Mouse (Mus musculus) olfactory bulb, adult 2 months (tissue): ENCODE results near the gene Kank2.

Experiments used
- CTCF ChIP-seq: fragments of 200-500 bp; IDR thresholded peaks from 2 replicates; pipeline ENCODE4 v1.5.1; 2012; ENCODE audit warnings: low read depth, mild to moderate bottlenecking, low read length, moderate library complexity; ENCODE audit not compliant: insufficient read depth
- POLR2A ChIP-seq: fragments of 200-500 bp; IDR thresholded peaks from 2 replicates; pipeline ENCODE4 v1.6.1; 2012; ENCODE audit warnings: mild to moderate bottlenecking, low read depth, low read length, moderate library complexity; ENCODE audit not compliant: insufficient read depth

- TF ChIP-seq POLR2A, result no peak
- no peak for TF ChIP-seq CTCF
These were observed 25.4 kb upstream of the Kank2 start for GRCm38 (mm10) chr9:21823957-21824356.
